Mouse (Mus musculus) kidney, embryonic 15.5 days (tissue): ENCODE data around the gene Pccb. TPM values are rescaled to one million over a fixed set of nuclear protein-coding genes. Genes with fewer than 3 reads are reported as not detected.

Source experiments
- ATAC-seq: fragments of 200-750 bp; cut with Nextera tagmentation; replicated peaks from 2 replicates; pipeline ENCODE4 v1.8.0; 2017; ENCODE audit warnings: moderate TSS enrichment; ENCODE audit not compliant: low FRiP score
- H3K27ac ChIP-seq: fragments of 300-500 bp; sonication (generic); 2 replicates; pipeline ENCODE4 v1.5.1; 2015; ENCODE audit warnings: mild to moderate bottlenecking, inconsistent platforms
- H3K27me3 ChIP-seq: fragments of 300-500 bp; sonication (generic); 2 replicates; pipeline ENCODE4 v1.6.1; 2015; ENCODE audit warnings: inconsistent platforms
- H3K36me3 ChIP-seq: fragments of 300-500 bp; sonication (generic); 2 replicates; pipeline ENCODE4 v1.6.1; 2015; ENCODE audit warnings: inconsistent platforms
- H3K4me1 ChIP-seq: fragments of 300-500 bp; sonication (generic); 2 replicates; pipeline ENCODE4 v1.6.1; 2015; ENCODE audit warnings: inconsistent platforms
- H3K4me2 ChIP-seq: fragments of 300-500 bp; sonication (generic); 2 replicates; pipeline ENCODE4 v1.6.1; 2015; ENCODE audit warnings: moderate library complexity, mild to moderate bottlenecking, inconsistent platforms
- H3K4me3 ChIP-seq: fragments of 300-500 bp; sonication (generic); replicated peaks from 2 replicates; pipeline ENCODE4 v1.5.1; 2015; ENCODE audit warnings: mild to moderate bottlenecking, inconsistent platforms
- H3K9ac ChIP-seq: fragments of 300-500 bp; sonication (generic); 2 replicates; pipeline ENCODE4 v1.6.1; 2015; ENCODE audit warnings: mild to moderate bottlenecking, inconsistent platforms
- H3K9me3 ChIP-seq: fragments of 300-500 bp; sonication (generic); replicated peaks from 2 replicates; pipeline ENCODE4 v1.6.1; 2016; ENCODE audit warnings: inconsistent platforms
- WGBS: fragments of 180-500 bp; shearing (Covaris S2); methylation state at CpG from one replicate; pipeline ENCODE4 v1.1.7; 2015; ENCODE audit warnings: mixed read lengths; 5-methylcytosine and 5-hydroxymethylcytosine counted together
- polyA plus RNA-seq: library from polyadenylated mRNA; unstranded; fragments of >200 nt; fragmentation: Nextera tagmentation; extraction: Ambion mirVana; gene quantifications from 2 replicates; pipeline ENCODE4 v1.2.1, GENCODE M21; 2015

The Pccb gene
- 24.5 and 26.4 TPM in 2 replicates for polyA plus RNA-seq

- Histone ChIP-seq H3K4me3 (peak within 1 kb of the TSS; percentile 71), H3K9me3 (no peaks in the 10 kb centered on the region)
- 0% methylated on average over 61 of the region's 61 CpGs for WGBS
Observed at GRCm38 (mm10) chr9:101034448-101035098, at the start of gene Pccb. Gene Pccb (minus strand): TSS chr9:101034898.

GRCm38 (mm10) chr9:101083728-101084127 lies 49.0 kb upstream of the Pccb start:
- Histone ChIP-seq H3K27me3 (no peaks in the 10 kb centered on the region), H3K9me3 (no peaks in the 10 kb centered on the region), H3K9ac (no peak overlapping the region), H3K27ac (no peak overlapping the region), H3K4me1 (peaks cover 10% of the 10 kb centered on the region), H3K4me3 (no peak overlapping the region), H3K36me3 (peaks cover 11% of the 10 kb centered on the region), H3K4me2 (no peak overlapping the region)
- no peak for ATAC-seq
- WGBS = 94% methylated on average over 3 of the region's 3 CpGs

More at GRCm38 (mm10) chr9:101034448-101035098, at the start of gene Pccb:
- Histone ChIP-seq H3K36me3 (peaks cover 7% of the 10 kb centered on the region; the same call in 1 of the 2 replicates), H3K4me1 (peaks cover 35% of the 10 kb centered on the region), H3K27ac (peak within 1 kb of the TSS; percentile 99), H3K4me2 (peak within 1 kb of the TSS; percentile 60), H3K9ac (peak within 1 kb of the TSS; percentile 72), H3K27me3 (no peaks in the 10 kb centered on the region)
- ATAC-seq = peak; percentile 98

- no peak overlapping the region for H3K4me2 ChIP-seq
- no peaks in the 10 kb centered on the region for H3K27me3 ChIP-seq
- peaks cover 11% of the 10 kb centered on the region for H3K36me3 ChIP-seq
- WGBS = 70% methylated on average over 3 of the region's 3 CpGs
- no peak overlapping the region for H3K27ac ChIP-seq
- H3K4me1 ChIP-seq = peaks cover 22% of the 10 kb centered on the region
- no peaks in the 10 kb centered on the region for H3K9me3 ChIP-seq
- 0 out of 2 replicates have a peak overlapping the region, but pooled peaks have one; percentile 4 for H3K9ac ChIP-seq
- ATAC-seq = no peak
- H3K4me3 ChIP-seq = no peak overlapping the region
Observed at GRCm38 (mm10) chr9:101080046-101080685, 45.5 kb upstream of the Pccb start.

GRCm38 (mm10) chr9:101078579-101078978 lies 43.9 kb upstream of the Pccb start:
- Histone ChIP-seq H3K9ac (0 out of 2 replicates have a peak overlapping the region, but pooled peaks have one; percentile 9), H3K4me2 (peak overlapping the region; percentile 54), H3K4me3 (peak overlapping the region; percentile 21), H3K4me1 (peaks cover 22% of the 10 kb centered on the region), H3K36me3 (peaks cover 2% of the 10 kb centered on the region; the same call in 1 of the 2 replicates), H3K9me3 (no peaks in the 10 kb centered on the region), H3K27me3 (no peaks in the 10 kb centered on the region), H3K27ac (no peak overlapping the region)
- 63% methylated on average over 4 of the region's 4 CpGs for WGBS
- ATAC-seq = no peak

GRCm38 (mm10) chr9:101077486-101077885 lies 42.8 kb upstream of the Pccb start:
- no peaks in the 10 kb centered on the region for H3K36me3 ChIP-seq
- no peaks in the 10 kb centered on the region for H3K27me3 ChIP-seq
- H3K4me2 ChIP-seq = peak overlapping the region; percentile 77
- H3K4me3 ChIP-seq = peak overlapping the region; percentile 98
- H3K9ac ChIP-seq = peak overlapping the region; percentile 97
- no peak overlapping the region for H3K27ac ChIP-seq
- H3K9me3 ChIP-seq = no peaks in the 10 kb centered on the region
- H3K4me1 ChIP-seq = peaks cover 27% of the 10 kb centered on the region
- no peak for ATAC-seq

GRCm38 (mm10) chr9:101076095-101076875 lies 41.6 kb upstream of the Pccb start:
- Histone ChIP-seq H3K27me3 (no peaks in the 10 kb centered on the region), H3K27ac (peak overlapping the region; percentile 100), H3K9me3 (no peaks in the 10 kb centered on the region), H3K4me1 (peaks cover 28% of the 10 kb centered on the region), H3K36me3 (no peaks in the 10 kb centered on the region), H3K9ac (peak overlapping the region; percentile 97), H3K4me3 (peak overlapping the region; percentile 98), H3K4me2 (peak overlapping the region; percentile 77)
- WGBS = 1% methylated on average over 18 of the region's 18 CpGs
- no peak for ATAC-seq

- Histone ChIP-seq H3K9ac (peak overlapping the region; percentile 97), H3K27ac (peak overlapping the region; percentile 100; the same call in 1 of the 2 replicates), H3K9me3 (no peaks in the 10 kb centered on the region), H3K36me3 (no peaks in the 10 kb centered on the region), H3K4me2 (peak overlapping the region; percentile 77), H3K4me3 (peak overlapping the region; percentile 98), H3K27me3 (no peaks in the 10 kb centered on the region), H3K4me1 (peaks cover 28% of the 10 kb centered on the region)
- no peak for ATAC-seq
- WGBS = under 1% methylated on average over 8 of the region's 8 CpGs
Observed at GRCm38 (mm10) chr9:101075694-101076093, 41.0 kb upstream of the Pccb start.

- peak overlapping the region; percentile 97 for H3K9ac ChIP-seq
- no peak for ATAC-seq
- peak overlapping the region; percentile 100 for H3K27ac ChIP-seq
- no peaks in the 10 kb centered on the region for H3K36me3 ChIP-seq
- WGBS = under 1% methylated on average over 25 of the region's 25 CpGs
- H3K27me3 ChIP-seq = no peaks in the 10 kb centered on the region
- H3K4me2 ChIP-seq = peak overlapping the region; percentile 77
- peaks cover 27% of the 10 kb centered on the region for H3K4me1 ChIP-seq
- H3K4me3 ChIP-seq = peak overlapping the region; percentile 98
- H3K9me3 ChIP-seq = no peaks in the 10 kb centered on the region
Observed at GRCm38 (mm10) chr9:101075091-101075581, 40.4 kb upstream of the Pccb start.

- Histone ChIP-seq H3K9ac (peak overlapping the region; percentile 97), H3K4me2 (peak overlapping the region; percentile 77), H3K9me3 (no peaks in the 10 kb centered on the region), H3K27ac (peak overlapping the region; percentile 100), H3K36me3 (no peaks in the 10 kb centered on the region), H3K4me3 (peak overlapping the region; percentile 98), H3K4me1 (peaks cover 24% of the 10 kb centered on the region), H3K27me3 (no peaks in the 10 kb centered on the region)
- peak; percentile 71 for ATAC-seq
- under 1% methylated on average over 88 of the region's 100 CpGs for WGBS
Observed at GRCm38 (mm10) chr9:101074332-101075021, 39.8 kb upstream of the Pccb start.

- peak within 1 kb of the TSS; percentile 98 for H3K4me3 ChIP-seq
- no peaks in the 10 kb centered on the region for H3K27me3 ChIP-seq
- H3K27ac ChIP-seq = peak within 1 kb of the TSS; percentile 100
- peak; percentile 70 for ATAC-seq
- H3K9ac ChIP-seq = peak within 1 kb of the TSS; percentile 97
- under 1% methylated on average over 37 of the region's 43 CpGs for WGBS
- no peaks in the 10 kb centered on the region for H3K36me3 ChIP-seq
- peak within 1 kb of the TSS; percentile 78 for H3K4me2 ChIP-seq
- H3K4me1 ChIP-seq = peaks cover 19% of the 10 kb centered on the region
- H3K9me3 ChIP-seq = no peaks in the 10 kb centered on the region
Observed at GRCm38 (mm10) chr9:101073987-101074331, 39.3 kb upstream of the Pccb start, which contains the start of gene Msl2. Gene Msl2 (plus strand): TSS chr9:101074101.
